Mouse (Mus musculus): ENCODE measurements around the gene Nqo1.
A peak's percentile ranks its signal among the peaks of the same experiment; 100 is the strongest.

Nqo1 gene

GRCm38 (mm10) chr8:107403038-107403781, at the start of gene Nqo1:
Nqo1 (minus strand) TSS chr8:107403206.
- peak; percentile 67 for DNase-seq (ENCODE audit: low spot score)

- DNase-seq (ENCODE audit: low spot score): no peak
Measured at GRCm38 (mm10) chr8:107451414-107452066, 48.5 kb upstream of the Nqo1 start.

- DNase-seq (ENCODE audit: low spot score): no peak
Measured at GRCm38 (mm10) chr8:107449655-107450054, 46.6 kb upstream of the Nqo1 start.

GRCm38 (mm10) chr8:107449130-107449529, 46.1 kb upstream of the Nqo1 start:
- DNase-seq (ENCODE audit: low spot score): no peak

GRCm38 (mm10) chr8:107448382-107448889, 45.4 kb upstream of the Nqo1 start:
- no peak for DNase-seq (ENCODE audit: low spot score)

- DNase-seq (ENCODE audit: low spot score): no peak
Measured at GRCm38 (mm10) chr8:107447713-107448112, 44.7 kb upstream of the Nqo1 start.

GRCm38 (mm10) chr8:107444626-107445025, 41.6 kb upstream of the Nqo1 start:
- DNase-seq (ENCODE audit: low spot score): no peak

GRCm38 (mm10) chr8:107439880-107440625, 37.0 kb upstream of the Nqo1 start:
- DNase-seq (ENCODE audit: low spot score): no peak

- no peak for DNase-seq (ENCODE audit: low spot score)
Measured at GRCm38 (mm10) chr8:107437711-107438110, 34.7 kb upstream of the Nqo1 start.

- DNase-seq (ENCODE audit: low spot score): no peak
Measured at GRCm38 (mm10) chr8:107436841-107437421, 33.9 kb upstream of the Nqo1 start.

- DNase-seq (ENCODE audit: low spot score): peak; percentile 78
Measured at GRCm38 (mm10) chr8:107435962-107436831, 33.2 kb upstream of the Nqo1 start, which contains the start of gene Wwp2. Wwp2 (plus strand) TSS chr8:107436365.

- no peak for DNase-seq (ENCODE audit: low spot score)
Measured at GRCm38 (mm10) chr8:107435421-107435961, 32.5 kb upstream of the Nqo1 start.

- DNase-seq (ENCODE audit: low spot score): no peak
Measured at GRCm38 (mm10) chr8:107430821-107431220, 27.8 kb upstream of the Nqo1 start.

GRCm38 (mm10) chr8:107425230-107425597, 22.2 kb upstream of the Nqo1 start:
- no peak for DNase-seq (ENCODE audit: low spot score)

- DNase-seq (ENCODE audit: low spot score): peak; percentile 99
Measured at GRCm38 (mm10) chr8:107424597-107425229, 21.7 kb upstream of the Nqo1 start, which contains the start of gene Nob1. Nob1 (minus strand) TSS chr8:107425051.

- DNase-seq (ENCODE audit: low spot score): no peak
Measured at GRCm38 (mm10) chr8:107424176-107424575, 21.2 kb upstream of the Nqo1 start.

- no peak for DNase-seq (ENCODE audit: low spot score)
Measured at GRCm38 (mm10) chr8:107417001-107417400, 14.0 kb upstream of the Nqo1 start.

GRCm38 (mm10) chr8:107413881-107414280, 10.9 kb upstream of the Nqo1 start:
- DNase-seq (ENCODE audit: low spot score): no peak

GRCm38 (mm10) chr8:107412552-107412951, 9.5 kb upstream of the Nqo1 start:
- no peak for DNase-seq (ENCODE audit: low spot score)

- no peak for DNase-seq (ENCODE audit: low spot score)
Measured at GRCm38 (mm10) chr8:107411391-107411790, 8.4 kb upstream of the Nqo1 start.

All from urinary bladder, postnatal 25 days (tissue).